Mouse (Mus musculus): ENCODE results near the gene Gstm5.

DNA sequence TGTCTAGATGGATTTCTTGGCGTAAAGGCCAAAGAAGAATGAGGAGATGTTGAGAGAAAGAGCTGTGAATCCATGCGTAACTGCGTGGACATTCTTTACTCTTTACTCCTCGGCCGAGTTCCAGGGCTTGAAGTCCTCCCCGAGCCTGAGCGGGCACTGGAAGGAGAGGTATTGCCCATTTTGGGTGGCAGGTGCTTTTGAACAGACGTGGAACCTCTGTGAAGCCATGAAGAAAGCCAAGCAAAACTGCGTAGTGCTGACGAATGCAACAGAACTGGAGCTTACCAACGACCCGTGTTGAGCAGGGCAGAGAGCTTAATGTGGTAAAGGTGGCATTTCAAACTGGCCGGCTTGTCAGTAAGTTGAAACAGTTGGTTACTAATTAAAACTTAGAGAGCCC, 3.1 kb downstream of the Gstm5 start:
- TF ChIP-seq CTCF (IDR thresholded peaks at IDR 0.05; ENCODE audit: borderline replicate concordance, extremely low read depth, insufficient read depth, insufficient read length) (no peak), POLR2A (IDR thresholded peaks at IDR 0.05; ENCODE audit: borderline replicate concordance, extremely low read depth, insufficient read depth, insufficient read length, poor library complexity, severe bottlenecking) (no peak)
